Mouse (Mus musculus): ENCODE results near the gene Hbp1.

DNA sequence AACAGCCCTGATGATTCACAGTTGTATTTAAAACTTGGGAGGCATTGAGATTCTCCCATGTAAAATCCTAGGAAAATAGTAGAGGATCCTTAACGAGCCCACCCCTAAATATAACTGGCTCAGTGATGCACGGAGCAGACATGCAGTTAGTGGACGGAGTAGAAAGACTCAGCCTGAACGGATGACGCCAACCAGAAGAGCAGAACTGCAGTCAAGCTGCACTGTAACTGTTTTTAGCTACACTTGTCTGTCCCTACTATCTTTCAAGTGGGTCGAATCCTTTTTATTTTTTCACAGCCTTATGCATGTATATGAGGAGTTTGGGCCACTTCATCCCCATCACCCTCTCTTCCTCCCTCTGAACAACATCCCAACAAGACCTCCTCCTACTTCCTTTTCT lies 35.4 kb upstream of the Hbp1 start:
- no peak for TF ChIP-seq CTCF (IDR thresholded peaks at IDR 0.05; ENCODE audit: extremely low read depth, insufficient read depth, insufficient read length, insufficient replicate concordance)
- TF ChIP-seq POLR2A (IDR thresholded peaks at IDR 0.05; ENCODE audit: low read depth, low read length): no peak

All from spleen, adult 2 months (tissue).